Mouse (Mus musculus) neural tube, embryonic 11.5 days (tissue): Measurements from ENCODE around the gene Pde8a. TPM values are rescaled to one million over a fixed set of nuclear protein-coding genes. Genes with fewer than 3 reads are reported as not detected.
A peak's percentile ranks its signal among the peaks of the same experiment; 100 is the strongest.
"Not testable (repeated sequence)": the region's sequence is repeated elsewhere in the genome, so short reads cannot be mapped to it uniquely, and the experiment has no call there.

Experiments
- ATAC-seq: fragments of 200-750 bp; cut with Nextera tagmentation; 2 replicates; pipeline ENCODE4 v1.8.0; 2017; ENCODE audit warnings: moderate number of reproducible peaks, mild to moderate bottlenecking, moderate TSS enrichment, moderate library complexity; ENCODE audit not compliant: insufficient read depth, low FRiP score, low TSS enrichment
- DNase-seq: peaks from one replicate; pipeline ENCODE4 v3.0.0-alpha.2; 2015; ENCODE audit warnings: low spot score
- H3K27ac ChIP-seq: fragments of 300-500 bp; sonication (generic); 2 replicates; pipeline ENCODE4 v1.5.1; 2014; ENCODE audit warnings: low read depth, mild to moderate bottlenecking, low read length
- H3K27me3 ChIP-seq: fragments of 300-500 bp; sonication (generic); 2 replicates; pipeline ENCODE4 v1.6.1; 2014; ENCODE audit warnings: mild to moderate bottlenecking, low read length, mixed read lengths; ENCODE audit not compliant: control insufficient read depth, insufficient read depth
- H3K36me3 ChIP-seq: fragments of 300-500 bp; sonication (generic); 2 replicates; pipeline ENCODE4 v1.6.1; 2014; ENCODE audit warnings: mild to moderate bottlenecking, low read length, moderate library complexity, mixed read lengths; ENCODE audit not compliant: control insufficient read depth, insufficient read depth
- H3K4me1 ChIP-seq: fragments of 300-500 bp; sonication (generic); 2 replicates; pipeline ENCODE4 v1.6.1; 2014; ENCODE audit warnings: low read length, mixed read lengths; ENCODE audit not compliant: control insufficient read depth, insufficient read depth
- H3K4me2 ChIP-seq: fragments of 300-500 bp; sonication (generic); 2 replicates; pipeline ENCODE4 v1.6.1; 2014; ENCODE audit warnings: low read depth, mild to moderate bottlenecking, moderate library complexity
- H3K4me3 ChIP-seq: fragments of 300-500 bp; sonication (generic); 2 replicates; pipeline ENCODE4 v1.5.1; 2014; ENCODE audit warnings: low read depth, low read length
- H3K9ac ChIP-seq: fragments of 300-500 bp; sonication (generic); 2 replicates; pipeline ENCODE4 v1.6.1; 2014; ENCODE audit warnings: mild to moderate bottlenecking, low read length
- H3K9me3 ChIP-seq: fragments of 300-500 bp; sonication (generic); 2 replicates; pipeline ENCODE4 v1.6.1; 2016; ENCODE audit warnings: low read length; ENCODE audit not compliant: control insufficient read depth
- WGBS: fragments of 180-500 bp; shearing (Covaris S2); extraction: QIAGEN DNeasy Blood & Tissue Kit; methylation state at CpG from one replicate; pipeline ENCODE4 v1.1.7; 2014; 5-methylcytosine and 5-hydroxymethylcytosine counted together
- polyA plus RNA-seq: library from polyadenylated mRNA; unstranded; fragments of >200 nt; fragmentation: Nextera tagmentation; extraction: Ambion mirVana; gene quantifications from 2 replicates; pipeline ENCODE4 v1.2.1, GENCODE M21; 2014

The Pde8a gene
- polyA plus RNA-seq, 1 experiment from 2014 or later, result 3.1 TPM

DNA sequence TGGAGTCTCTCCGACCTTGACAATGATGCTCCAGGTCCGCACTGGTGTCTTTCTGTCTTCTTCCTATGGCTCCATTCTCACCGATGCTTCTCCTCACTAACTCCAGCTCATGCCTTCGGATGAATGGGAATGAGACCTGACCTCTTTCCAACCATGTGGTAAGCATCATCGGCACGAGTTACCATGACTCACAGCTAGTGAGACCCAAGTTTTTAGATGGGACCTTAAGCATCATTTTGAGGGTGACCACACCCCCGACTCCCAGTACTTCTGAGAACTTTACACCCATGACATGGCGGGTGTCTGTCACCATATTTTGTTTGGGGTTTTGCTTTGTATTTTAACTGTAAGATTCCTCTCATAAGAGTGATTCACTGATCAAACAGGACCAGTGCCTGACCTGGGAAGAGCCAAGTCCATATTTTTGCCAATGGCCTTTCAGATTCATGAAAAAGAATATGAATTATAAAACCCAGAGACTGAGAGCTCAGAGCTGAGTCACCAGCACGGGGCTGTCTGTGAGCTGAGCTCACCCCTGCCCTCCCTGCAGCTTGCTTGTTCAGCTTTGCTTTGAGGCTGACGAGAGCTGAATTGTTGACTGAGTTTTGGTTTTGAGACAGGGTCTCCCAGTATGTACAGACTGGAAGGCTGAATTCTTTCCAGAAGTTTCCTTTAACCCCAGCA, 30.8 kb upstream of the Pde8a start:
- no peaks in the 10 kb centered on the region for H3K4me1 ChIP-seq
- DNase-seq (no peak), ATAC-seq (no peak)
- H3K9ac ChIP-seq, result no peak overlapping the region
- H3K4me2 ChIP-seq, result no peak overlapping the region
- H3K27ac ChIP-seq, result no peak overlapping the region
- H3K36me3 ChIP-seq, result no peaks in the 10 kb centered on the region
- 85% methylated on average over 10 of the region's 10 CpGs for WGBS
- H3K4me3 ChIP-seq, result no peak overlapping the region
- no peaks in the 10 kb centered on the region for H3K27me3 ChIP-seq
- H3K9me3 ChIP-seq, result no peaks in the 10 kb centered on the region

DNA sequence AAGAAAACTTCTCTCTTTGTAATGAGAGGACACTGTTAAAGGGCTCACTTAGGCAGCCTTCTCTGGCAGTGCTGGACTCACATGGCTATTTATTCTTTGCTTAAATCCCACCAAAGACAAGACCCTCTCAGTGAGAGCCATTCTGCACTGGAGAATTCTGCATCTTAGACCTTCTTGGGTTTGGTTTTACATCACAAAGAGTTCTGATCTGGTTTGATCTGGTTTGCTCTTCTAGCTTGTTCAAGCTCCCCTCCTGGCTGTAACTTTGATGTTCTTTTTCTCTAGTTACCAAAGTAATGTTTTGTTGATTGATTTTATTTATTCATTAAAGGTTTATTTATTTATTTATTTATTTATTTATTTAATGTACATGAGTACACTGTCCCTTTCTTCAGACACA, 30.2 kb upstream of the Pde8a start:
- H3K27me3 ChIP-seq, result no peaks in the 10 kb centered on the region
- H3K4me2 ChIP-seq, result no peak overlapping the region
- no peaks in the 10 kb centered on the region for H3K9me3 ChIP-seq
- H3K4me3 ChIP-seq, result no peak overlapping the region
- H3K27ac ChIP-seq, result no peak overlapping the region
- no peak overlapping the region for H3K9ac ChIP-seq
- ATAC-seq (no peak), DNase-seq (no peak)
- H3K4me1 ChIP-seq, result no peaks in the 10 kb centered on the region
- H3K36me3 ChIP-seq, result no peaks in the 10 kb centered on the region

- Histone ChIP-seq H3K27me3 (no peaks in the 10 kb centered on the region), H3K4me1 (no peaks in the 10 kb centered on the region), H3K4me2 (no peak overlapping the region), H3K27ac (no peak overlapping the region), H3K36me3 (no peaks in the 10 kb centered on the region), H3K9ac (no peak overlapping the region), H3K9me3 (no peaks in the 10 kb centered on the region), H3K4me3 (no peak overlapping the region)
- no peak for DNase-seq
- no peak for ATAC-seq
- WGBS, result 97% methylated on average over 2 of the region's 2 CpGs
These were observed 29.3 kb upstream of the Pde8a start for GRCm38 (mm10) chr7:81184136-81184535.

GRCm38 (mm10) chr7:81184651-81185050, 28.7 kb upstream of the Pde8a start:
- WGBS, result 90% methylated on average over 1 of the region's 1 CpGs
- H3K27ac ChIP-seq, result no peak overlapping the region
- no peak for DNase-seq
- no peaks in the 10 kb centered on the region for H3K4me1 ChIP-seq
- no peaks in the 10 kb centered on the region for H3K27me3 ChIP-seq
- no peak overlapping the region for H3K4me2 ChIP-seq
- H3K9ac ChIP-seq, result no peak overlapping the region
- no peak overlapping the region for H3K4me3 ChIP-seq
- no peaks in the 10 kb centered on the region for H3K9me3 ChIP-seq
- no peak for ATAC-seq
- no peaks in the 10 kb centered on the region for H3K36me3 ChIP-seq

DNA sequence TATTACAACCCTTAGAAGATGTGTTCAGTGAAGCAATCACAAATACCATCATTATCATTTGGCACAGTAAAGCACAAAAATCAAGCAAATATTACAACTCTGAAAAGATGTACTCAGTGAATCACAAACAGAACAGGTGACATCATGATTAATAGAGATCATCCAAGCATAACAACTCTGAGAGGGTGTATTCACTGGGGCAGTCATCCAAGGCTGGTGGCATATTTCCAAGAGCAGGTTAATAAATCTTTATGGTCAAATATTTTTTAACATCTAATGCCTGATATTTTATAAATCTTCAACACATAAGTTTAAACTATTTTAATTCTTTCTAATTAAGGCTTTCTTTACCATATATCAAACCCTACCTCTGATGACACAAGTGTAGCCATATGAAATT, 27.4 kb upstream of the Pde8a start:
- ATAC-seq, H3K9ac ChIP-seq, DNase-seq, H3K4me3 ChIP-seq, H3K4me2 ChIP-seq, H3K9me3 ChIP-seq, H3K4me1 ChIP-seq, H3K27me3 ChIP-seq, H3K36me3 ChIP-seq, H3K27ac ChIP-seq: not testable (repeated sequence)

- Histone ChIP-seq H3K9ac (no peak overlapping the region), H3K9me3 (no peaks in the 10 kb centered on the region), H3K27me3 (no peaks in the 10 kb centered on the region), H3K36me3 (no peaks in the 10 kb centered on the region), H3K4me3 (no peak overlapping the region), H3K4me2 (no peak overlapping the region), H3K27ac (no peak overlapping the region), H3K4me1 (no peaks in the 10 kb centered on the region)
- no peak for DNase-seq
- ATAC-seq, result no peak
- 65% methylated on average over 9 of the region's 9 CpGs for WGBS
These were observed 24.2 kb upstream of the Pde8a start for GRCm38 (mm10) chr7:81189180-81189579.

GRCm38 (mm10) chr7:81195509-81195908, 17.9 kb upstream of the Pde8a start:
- peaks cover 4% of the 10 kb centered on the region; the same call in 1 of the 2 replicates for H3K4me1 ChIP-seq
- no peak overlapping the region for H3K27ac ChIP-seq
- H3K9ac ChIP-seq, result no peak overlapping the region
- no peak overlapping the region for H3K4me2 ChIP-seq
- ATAC-seq, result no peak
- WGBS, result 67% methylated on average over 4 of the region's 4 CpGs
- DNase-seq, result no peak
- no peaks in the 10 kb centered on the region for H3K9me3 ChIP-seq
- H3K4me3 ChIP-seq, result no peak overlapping the region
- H3K27me3 ChIP-seq, result no peaks in the 10 kb centered on the region
- no peaks in the 10 kb centered on the region for H3K36me3 ChIP-seq

DNA sequence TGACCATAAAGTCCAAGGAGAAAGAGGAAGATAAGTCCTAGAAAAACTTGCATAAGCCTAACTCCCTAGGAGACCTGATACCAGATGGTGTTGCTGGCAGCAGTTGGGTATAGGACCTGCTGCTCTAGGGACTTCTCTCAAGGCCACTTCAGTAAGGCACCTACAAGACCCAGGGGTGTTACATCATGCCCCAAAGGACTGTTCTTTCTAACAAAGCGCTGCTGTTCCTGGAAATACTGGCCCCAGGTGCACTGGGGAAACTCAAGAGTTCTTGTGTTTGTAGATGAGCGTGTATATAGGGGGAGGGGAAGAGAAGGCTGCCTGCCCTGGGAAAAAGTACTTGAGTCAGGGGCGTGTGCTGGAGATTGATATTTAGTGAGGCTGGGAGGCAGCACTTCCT, 16.6 kb upstream of the Pde8a start:
- no peaks in the 10 kb centered on the region for H3K27me3 ChIP-seq
- whole genome bisulfite sequencing, result 75% methylated on average over 3 of the region's 3 CpGs
- H3K36me3 ChIP-seq, result no peaks in the 10 kb centered on the region
- H3K9me3 ChIP-seq, result no peaks in the 10 kb centered on the region
- H3K4me1 ChIP-seq, result peaks cover 4% of the 10 kb centered on the region; the same call in 1 of the 2 replicates
- H3K27ac ChIP-seq, result no peak overlapping the region
- ATAC-seq (no peak), DNase-seq (no peak)
- H3K4me2 ChIP-seq, result no peak overlapping the region
- no peak overlapping the region for H3K4me3 ChIP-seq
- H3K9ac ChIP-seq, result no peak overlapping the region

DNA sequence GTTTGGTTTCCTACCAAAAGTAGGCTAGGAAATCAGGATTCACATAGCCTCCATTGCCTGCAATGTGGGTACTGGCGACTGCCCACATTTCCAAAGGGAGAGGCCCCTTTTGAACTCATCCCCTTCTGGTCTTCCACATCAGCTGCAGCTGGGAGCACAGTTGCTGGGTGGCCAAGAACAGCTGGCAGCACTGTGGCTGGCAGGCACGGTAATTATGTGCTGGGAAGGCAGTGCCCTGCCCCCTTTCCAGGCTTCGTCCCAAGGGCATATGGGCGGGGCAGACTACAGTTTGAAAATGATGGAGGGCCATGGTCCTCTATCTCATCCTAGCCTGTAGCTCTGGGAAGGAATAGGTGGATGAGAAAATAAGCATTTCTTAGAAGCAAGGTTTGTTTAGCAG, 14.9 kb upstream of the Pde8a start:
- no peaks in the 10 kb centered on the region for H3K27me3 ChIP-seq
- ATAC-seq (no peak), DNase-seq (peak; percentile 29)
- H3K4me2 ChIP-seq, result no peak overlapping the region
- no peaks in the 10 kb centered on the region for H3K9me3 ChIP-seq
- H3K36me3 ChIP-seq, result no peaks in the 10 kb centered on the region
- no peak overlapping the region for H3K27ac ChIP-seq
- H3K4me1 ChIP-seq, result peaks cover 4% of the 10 kb centered on the region; the same call in 1 of the 2 replicates
- no peak overlapping the region for H3K4me3 ChIP-seq
- H3K9ac ChIP-seq, result no peak overlapping the region; the same call in 1 of the 2 replicates
- WGBS, result 31% methylated on average over 4 of the region's 4 CpGs
